Mouse (Mus musculus) frontal cortex, postnatal 25 days (tissue): ENCODE results near the gene Spns2.
"Not testable (repeated sequence)": the region's sequence is repeated elsewhere in the genome, so short reads cannot be mapped to it uniquely, and the experiment has no call there.

Experiments used
- DNase-seq, 2 experiments: peaks; one replicate each; pipeline ENCODE4 v3.0.0; 2022; ENCODE audit warnings: low spot score in 2 of 2

Gene Spns2

GRCm38 (mm10) chr11:72474926-72475325 is 14.8 kb downstream of the Spns2 start:
- no peak for DNase-seq

GRCm38 (mm10) chr11:72473540-72473939 is 16.2 kb downstream of the Spns2 start:
- DNase-seq: no peak

- DNase-seq: no peak
Observed at GRCm38 (mm10) chr11:72471381-72471780, 18.3 kb downstream of the Spns2 start.

- DNase-seq: no peak
Observed at GRCm38 (mm10) chr11:72470004-72470403, 19.7 kb downstream of the Spns2 start.

GRCm38 (mm10) chr11:72469217-72469616 is 20.5 kb downstream of the Spns2 start:
- DNase-seq: peak in 1 of 2 experiments; percentile 41

GRCm38 (mm10) chr11:72468525-72468924 is 21.2 kb downstream of the Spns2 start:
- no peak for DNase-seq

- DNase-seq: no peak
Observed at GRCm38 (mm10) chr11:72466694-72467507, 22.8 kb downstream of the Spns2 start.

- DNase-seq: no peak
Observed at GRCm38 (mm10) chr11:72465978-72466693, 23.6 kb downstream of the Spns2 start.

GRCm38 (mm10) chr11:72464821-72465220 is 24.9 kb downstream of the Spns2 start:
- DNase-seq: no peak

GRCm38 (mm10) chr11:72461500-72461981 is 28.2 kb downstream of the Spns2 start:
- DNase-seq: no peak

- DNase-seq: no peak
Observed at GRCm38 (mm10) chr11:72458502-72458901, 31.2 kb downstream of the Spns2 start.

GRCm38 (mm10) chr11:72457995-72458496 is 31.7 kb downstream of the Spns2 start:
- no peak for DNase-seq

GRCm38 (mm10) chr11:72455694-72456093 is 34.0 kb downstream of the Spns2 start:
- no peak for DNase-seq

- DNase-seq: no peak
Observed at GRCm38 (mm10) chr11:72453105-72453953, 36.4 kb downstream of the Spns2 start.

GRCm38 (mm10) chr11:72452140-72452665 is 37.5 kb downstream of the Spns2 start:
- no peak for DNase-seq

GRCm38 (mm10) chr11:72447475-72447874 is 42.2 kb downstream of the Spns2 start:
- DNase-seq: no peak

GRCm38 (mm10) chr11:72446311-72447105 is 43.2 kb downstream of the Spns2 start:
- no peak for DNase-seq

- peak; percentile 96 to 98 for DNase-seq
Observed at GRCm38 (mm10) chr11:72440965-72441664, 48.6 kb downstream of the Spns2 start, which contains the start of gene Mybbp1a. Gene Mybbp1a (plus strand): TSS chr11:72441355.

- not testable (repeated sequence) for DNase-seq
Observed at GRCm38 (mm10) chr11:72440597-72440964, 49.1 kb downstream of the Spns2 start.

GRCm38 (mm10) chr11:72438411-72438810 is 51.3 kb downstream of the Spns2 start:
- no peak for DNase-seq
